Mouse (Mus musculus) bone marrow, adult 2 months (tissue): ENCODE data around the gene Terb2.

Experiments
- CTCF ChIP-seq: fragments of 200-500 bp; IDR thresholded peaks from 2 replicates; pipeline ENCODE4 v1.5.1; 2011; ENCODE audit warnings: low read length, control low read depth; ENCODE audit not compliant: control insufficient read depth, insufficient read depth
- POLR2A ChIP-seq: fragments of 200-500 bp; IDR thresholded peaks from 2 replicates; pipeline ENCODE4 v1.6.1; 2011; ENCODE audit warnings: low read depth, mild to moderate bottlenecking, control low read depth, low read length, borderline replicate concordance; ENCODE audit not compliant: control insufficient read depth

- no peak for TF ChIP-seq CTCF
- TF ChIP-seq POLR2A = no peak
These were observed 33.2 kb upstream of the Terb2 start for GRCm38 (mm10) chr2:122152850-122153249.
